Mouse (Mus musculus) thymus, adult 2 months (tissue): ENCODE results near the gene Atp8b2. TPM values are rescaled to one million over a fixed set of nuclear protein-coding genes. Genes with fewer than 3 reads are reported as not detected.

Source experiments
- DNase-seq: peaks from one replicate; pipeline ENCODE4 v3.0.0; 2021
- H3K27ac ChIP-seq: fragments of 200-500 bp; 2 replicates; pipeline ENCODE4 v1.5.1; 2012; ENCODE audit warnings: low read length, control low read depth; ENCODE audit not compliant: control insufficient read depth, insufficient read depth
- H3K27me3 ChIP-seq: fragments of 200-500 bp; 2 replicates; pipeline ENCODE4 v1.6.1; 2012; ENCODE audit warnings: mild to moderate bottlenecking, low read length, moderate library complexity, mixed read lengths; ENCODE audit not compliant: control insufficient read depth, insufficient read depth
- H3K36me3 ChIP-seq: fragments of 200-500 bp; 2 replicates; pipeline ENCODE4 v1.6.1; 2012; ENCODE audit warnings: mild to moderate bottlenecking, low read length, moderate library complexity; ENCODE audit not compliant: control insufficient read depth, insufficient read depth
- H3K4me1 ChIP-seq: fragments of 200-500 bp; replicated peaks from 2 replicates; pipeline ENCODE4 v1.6.1; 2012; ENCODE audit warnings: low read length; ENCODE audit not compliant: control insufficient read depth, insufficient read depth
- H3K4me3 ChIP-seq: fragments of 200-500 bp; 2 replicates; pipeline ENCODE4 v1.5.1; 2012; ENCODE audit warnings: mild to moderate bottlenecking, low read length, control low read depth, moderate library complexity; ENCODE audit not compliant: control insufficient read depth, insufficient read depth
- CTCF ChIP-seq: fragments of 200-500 bp; IDR thresholded peaks from 2 replicates; pipeline ENCODE4 v1.5.1; 2012; ENCODE audit warnings: mild to moderate bottlenecking, control low read depth, low read length, moderate library complexity, borderline replicate concordance; ENCODE audit not compliant: control insufficient read depth, poor library complexity, insufficient read depth; ENCODE audit errors: extremely low read depth
- POLR2A ChIP-seq: fragments of 200-500 bp; IDR thresholded peaks from 2 replicates; pipeline ENCODE4 v1.6.1; 2012; ENCODE audit warnings: mild to moderate bottlenecking, low read length, control low read depth, moderate library complexity; ENCODE audit not compliant: control insufficient read depth, poor library complexity, insufficient read depth; ENCODE audit errors: extremely low read depth
- WGBS: fragments of 180-500 bp; shearing (Covaris S2); methylation state at CpG from one replicate; pipeline ENCODE4 v1.1.7; 2018; 5-methylcytosine and 5-hydroxymethylcytosine counted together
- polyA plus RNA-seq: library from polyadenylated mRNA; depleted of rRNA; stranded (reverse); fragments of >200 nt; gene quantifications from 2 replicates; pipeline ENCODE4 v1.2.3, GENCODE M21; 2012

The Atp8b2 gene
- polyA plus RNA-seq, 1 experiment: 123 TPM

DNA sequence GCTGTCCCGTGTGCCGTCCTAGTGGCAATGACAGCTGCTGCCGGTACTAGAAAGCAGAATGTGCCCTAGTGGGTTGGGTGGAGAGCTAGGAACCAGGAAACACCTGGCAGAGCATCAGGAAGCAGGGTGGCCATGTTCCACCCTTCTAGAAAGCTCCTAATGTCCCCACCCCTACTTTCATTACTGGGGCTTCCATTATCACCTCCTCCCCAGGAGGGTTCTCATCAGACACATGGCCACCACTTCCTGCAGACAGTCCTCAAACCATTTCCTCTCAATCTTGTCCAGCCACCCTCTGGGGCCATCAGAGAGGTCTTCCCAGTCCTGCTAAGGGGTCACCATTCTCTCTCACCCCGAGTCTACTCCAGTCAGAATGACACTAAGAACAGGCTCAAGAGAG is 1.9 kb downstream of the Atp8b2 start:
- peak; percentile 9 for DNase-seq
- WGBS: 2% methylated on average over 4 of the region's 4 CpGs
- Histone ChIP-seq H3K36me3 (peaks cover 12% of the 10 kb centered on the region), H3K4me1 (peaks cover 41% of the 10 kb centered on the region), H3K4me3 (no peak overlapping the region), H3K27ac (0 out of 2 replicates have a peak overlapping the region, but pooled peaks have one; percentile 3), H3K27me3 (no peaks in the 10 kb centered on the region)
- TF ChIP-seq POLR2A: no peak
- TF ChIP-seq CTCF: no peak

DNA sequence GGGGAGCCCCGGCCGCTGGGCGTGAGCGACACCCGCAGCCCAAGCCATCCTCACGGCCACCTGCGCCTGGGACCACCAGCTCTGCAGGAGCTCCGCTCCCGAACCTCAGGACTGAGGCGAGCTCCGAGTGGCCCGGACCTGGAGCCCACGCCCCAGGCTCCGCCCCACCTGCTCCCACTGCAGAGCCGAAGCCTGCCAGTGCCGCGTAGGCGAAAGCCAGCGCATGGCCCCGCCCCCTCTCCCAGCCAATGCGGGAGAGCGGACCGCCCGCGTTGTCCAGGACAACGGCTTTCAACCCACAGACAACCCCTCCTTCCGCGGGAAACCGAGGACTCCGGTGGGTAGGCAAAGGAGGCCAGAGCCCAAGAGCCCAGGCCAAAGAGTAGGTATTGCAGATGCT is 2.8 kb downstream of the Atp8b2 start:
- H3K4me1 ChIP-seq: peaks cover 41% of the 10 kb centered on the region
- no peaks in the 10 kb centered on the region for H3K27me3 ChIP-seq
- H3K27ac ChIP-seq: no peak overlapping the region
- peak; percentile 87 for DNase-seq
- peak; percentile 59; the same call in 1 of the 2 replicates for TF ChIP-seq CTCF
- no peak for TF ChIP-seq POLR2A
- peaks cover 20% of the 10 kb centered on the region for H3K36me3 ChIP-seq
- H3K4me3 ChIP-seq: peak overlapping the region; percentile 47
- under 1% methylated on average over 30 of the region's 30 CpGs for WGBS

GRCm38 (mm10) chr3:89959435-89959834 is 3.9 kb downstream of the Atp8b2 start:
- H3K36me3 ChIP-seq: peaks cover 21% of the 10 kb centered on the region
- WGBS: 96% methylated on average over 4 of the region's 4 CpGs
- H3K4me1 ChIP-seq: peaks cover 38% of the 10 kb centered on the region
- H3K4me3 ChIP-seq: no peak overlapping the region
- H3K27me3 ChIP-seq: no peaks in the 10 kb centered on the region
- TF ChIP-seq POLR2A (no peak), CTCF (no peak)
- no peak for DNase-seq
- H3K27ac ChIP-seq: no peak overlapping the region

GRCm38 (mm10) chr3:89957880-89958279 is 5.4 kb downstream of the Atp8b2 start:
- 95% methylated on average over 9 of the region's 9 CpGs for WGBS
- Histone ChIP-seq H3K36me3 (peaks cover 33% of the 10 kb centered on the region), H3K27me3 (no peaks in the 10 kb centered on the region), H3K4me1 (peaks cover 35% of the 10 kb centered on the region), H3K27ac (no peak overlapping the region), H3K4me3 (no peak overlapping the region)
- TF ChIP-seq CTCF (no peak), POLR2A (no peak)
- no peak for DNase-seq

DNA sequence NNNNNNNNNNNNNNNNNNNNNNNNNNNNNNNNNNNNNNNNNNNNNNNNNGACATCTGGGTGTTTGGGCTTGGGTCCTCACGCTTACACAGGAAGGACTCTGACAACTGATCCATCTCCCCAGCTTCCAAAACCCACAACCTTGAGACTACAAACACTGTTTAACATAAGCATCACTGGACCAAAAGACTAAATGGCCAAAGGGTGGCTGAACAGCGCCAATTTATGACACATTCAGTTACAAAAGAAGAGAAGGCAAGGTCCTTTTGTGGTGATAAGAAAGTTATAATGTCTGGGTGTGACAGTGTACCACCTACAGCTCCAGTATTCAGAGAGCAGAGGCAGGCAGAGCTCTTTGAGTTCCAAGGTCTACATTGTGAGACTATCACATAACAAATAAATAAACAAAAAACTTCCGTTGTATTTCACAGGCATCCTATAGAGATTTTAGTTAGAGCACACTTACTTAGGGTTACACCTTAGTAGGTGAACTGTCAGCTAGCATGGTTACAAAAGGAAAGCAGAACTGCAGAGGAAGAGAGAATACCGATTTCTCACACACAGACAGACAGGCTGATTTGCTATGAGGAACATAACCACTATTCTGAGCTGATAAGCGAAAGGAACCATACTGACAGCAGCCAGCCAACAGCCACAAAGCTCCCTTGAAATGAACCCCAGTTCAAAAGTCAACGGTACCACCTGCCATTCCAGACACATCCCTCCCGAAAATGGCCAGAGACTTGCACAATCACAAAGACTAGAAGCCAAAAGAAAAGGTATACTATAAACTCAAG is 6.9 kb downstream of the Atp8b2 start:
- Histone ChIP-seq H3K27me3 (no peaks in the 10 kb centered on the region), H3K4me3 (no peak overlapping the region), H3K36me3 (peaks cover 48% of the 10 kb centered on the region), H3K4me1 (peaks cover 22% of the 10 kb centered on the region), H3K27ac (no peak overlapping the region)
- no peak for DNase-seq
- TF ChIP-seq CTCF (no peak), POLR2A (no peak)
- 94% methylated on average over 7 of the region's 7 CpGs for WGBS

DNA sequence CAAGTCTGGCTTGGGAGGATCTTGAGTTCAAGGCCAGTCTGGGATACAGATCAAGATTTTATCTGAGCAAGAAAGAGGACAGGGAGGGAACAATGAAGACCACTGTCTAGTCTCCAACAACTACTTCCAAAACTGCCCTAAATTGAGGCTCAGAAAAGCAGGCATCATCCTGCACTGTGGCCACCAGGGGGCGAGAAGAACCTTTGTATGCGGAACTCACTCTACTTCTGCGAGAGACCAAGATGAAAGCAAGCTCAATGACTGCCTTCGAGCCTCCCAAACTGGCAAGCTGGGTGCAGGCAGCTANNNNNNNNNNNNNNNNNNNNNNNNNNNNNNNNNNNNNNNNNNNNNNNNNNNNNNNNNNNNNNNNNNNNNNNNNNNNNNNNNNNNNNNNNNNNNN is 9.9 kb downstream of the Atp8b2 start:
- Histone ChIP-seq H3K27me3 (no peaks in the 10 kb centered on the region), H3K36me3 (peaks cover 71% of the 10 kb centered on the region), H3K4me1 (0 out of 2 replicates have a peak, but pooled peaks cover under 1% of the 10 kb centered on the region), H3K27ac (no peak overlapping the region), H3K4me3 (no peak overlapping the region)
- 3% methylated on average over 4 of the region's 4 CpGs for WGBS
- DNase-seq: peak; percentile 80
- TF ChIP-seq CTCF: peak; percentile 43; the same call in 1 of the 2 replicates
- TF ChIP-seq POLR2A: no peak
